Mouse (Mus musculus) CD4-positive, CD25-positive, alpha-beta regulatory T cell, adult 4 months (primary cell): ENCODE measurements around the gene Acsbg1. TPM values are rescaled to one million over a fixed set of nuclear protein-coding genes. Genes with fewer than 3 reads are reported as not detected.
"Not testable (repeated sequence)": the region's sequence is repeated elsewhere in the genome, so short reads cannot be mapped to it uniquely, and the experiment has no call there.

Source experiments
- ATAC-seq: one replicate; pipeline ENCODE4 v1.8.0; 2017
- polyA plus RNA-seq, 2 experiments: library from polyadenylated mRNA; unstranded; fragments of 100-300 nt; shearing (Covaris generic); gene quantifications; one replicate each; pipeline ENCODE4 v1.2.1; 2017

Acsbg1 gene
- polyA plus RNA-seq = 10 to 100 TPM; 41.1 to 75.2 TPM

DNA sequence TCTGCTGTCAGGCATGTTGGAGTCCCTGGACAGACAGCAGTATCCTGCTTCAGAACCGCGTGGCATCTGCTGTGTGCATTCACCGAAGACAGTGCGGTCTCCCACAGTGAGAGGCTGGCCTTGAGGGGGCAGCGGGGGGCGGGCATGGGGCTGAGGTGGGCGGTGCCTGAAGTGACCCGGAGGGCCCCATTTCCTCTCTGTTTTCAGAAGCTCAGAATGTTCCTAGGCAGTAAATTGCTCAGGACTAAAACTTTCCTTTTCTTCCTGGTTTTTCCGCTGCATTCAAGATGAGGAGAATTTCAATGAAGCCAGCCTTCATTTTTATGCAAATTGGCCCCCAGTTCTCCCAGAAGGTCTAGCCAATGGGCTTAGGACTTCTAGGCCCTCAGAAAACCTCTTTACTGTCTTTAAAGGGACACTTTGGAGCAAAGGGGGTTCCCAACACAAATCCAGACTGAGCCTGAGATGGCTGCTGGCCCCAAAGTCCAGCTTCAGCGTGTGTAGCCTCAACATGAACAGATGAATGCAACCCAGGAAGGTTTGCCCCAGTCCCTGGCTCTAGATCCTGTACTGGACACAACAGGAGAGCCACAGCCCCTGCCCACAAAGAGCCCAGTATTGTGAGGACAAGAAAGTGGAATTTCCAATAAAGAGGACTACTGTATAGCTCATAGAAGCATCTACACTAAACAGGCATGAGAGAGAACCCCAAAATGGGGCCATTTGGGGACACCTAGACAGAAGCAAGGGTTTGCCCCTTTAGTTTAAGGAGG, at the start of gene Acsbg1:
Gene Acsbg1 (minus strand): TSS at position 266 of the 773 bp plus-strand sequence.
- ATAC-seq = no peak

DNA sequence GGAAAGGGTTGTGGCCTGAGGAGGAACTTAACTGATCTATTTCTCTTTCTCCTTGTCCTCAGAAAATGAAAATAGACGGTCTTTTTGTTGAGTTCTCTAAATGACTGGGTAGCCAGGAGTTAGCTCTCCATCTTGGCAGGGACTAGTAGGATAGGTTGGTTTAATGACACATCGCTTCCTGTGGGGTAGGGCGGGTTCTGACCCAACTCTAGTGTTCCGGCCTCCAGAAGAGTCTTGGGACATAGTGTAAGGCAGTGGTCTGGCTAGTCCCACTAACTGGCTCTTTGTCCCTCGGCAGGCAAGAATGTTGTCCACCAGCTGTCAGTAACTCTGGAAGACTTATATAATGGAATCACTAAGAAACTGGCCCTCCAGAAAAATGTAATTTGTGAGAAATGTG, 46.4 kb upstream of the Acsbg1 start:
- ATAC-seq = no peak

DNA sequence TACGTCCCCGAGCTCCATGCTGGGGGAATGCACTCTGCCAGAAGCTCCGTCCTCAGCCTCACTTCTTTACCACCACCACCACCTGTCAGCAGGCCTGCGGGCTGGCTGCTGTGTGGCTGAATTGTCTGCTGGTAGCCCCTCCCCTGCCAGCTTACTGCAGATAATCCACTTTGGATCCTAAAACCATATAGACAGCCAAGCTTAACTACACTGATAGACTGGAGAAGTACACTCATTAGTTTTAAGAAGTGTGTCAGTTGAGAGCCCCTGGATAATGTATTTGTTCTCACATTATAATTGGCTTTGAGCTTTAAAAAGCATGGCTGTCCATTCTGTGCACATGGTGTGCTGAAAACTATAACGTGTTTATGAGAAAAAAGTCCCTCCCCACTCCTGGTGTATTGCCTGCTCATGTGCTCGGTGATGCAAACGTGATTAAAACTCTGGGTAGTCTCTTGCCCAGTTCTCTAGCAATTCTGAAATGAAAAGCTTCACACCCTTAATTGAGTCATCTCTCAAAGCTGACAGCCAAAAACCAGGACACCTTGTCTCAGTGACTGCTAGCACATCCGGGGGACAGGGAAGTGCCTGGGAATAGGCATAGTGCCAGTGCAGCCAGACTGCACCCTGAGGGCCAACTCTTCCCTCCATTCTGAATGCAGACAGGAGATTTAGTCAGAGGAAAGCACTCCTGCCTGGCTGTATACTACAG, 45.8 kb upstream of the Acsbg1 start:
- no peak for ATAC-seq

DNA sequence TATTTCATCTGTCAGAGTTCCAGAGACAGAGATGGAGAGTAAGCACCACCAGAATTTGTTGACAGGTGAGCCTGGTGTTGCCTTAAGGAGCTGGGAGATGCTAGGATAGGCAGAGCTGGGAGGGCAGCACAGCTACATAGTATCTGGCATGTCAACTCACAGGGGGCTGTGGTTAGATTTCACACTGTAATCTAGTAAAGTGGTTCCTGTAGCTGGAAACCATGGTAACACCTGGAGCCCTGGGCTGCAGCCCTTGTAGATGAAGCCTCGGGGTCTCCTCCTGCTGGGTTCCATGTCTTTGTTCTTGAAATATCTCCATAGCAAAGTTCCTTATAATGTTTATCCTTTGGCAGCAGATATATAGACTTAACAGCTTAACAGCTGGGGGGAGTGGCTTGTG, 43.9 kb upstream of the Acsbg1 start:
- ATAC-seq = no peak

DNA sequence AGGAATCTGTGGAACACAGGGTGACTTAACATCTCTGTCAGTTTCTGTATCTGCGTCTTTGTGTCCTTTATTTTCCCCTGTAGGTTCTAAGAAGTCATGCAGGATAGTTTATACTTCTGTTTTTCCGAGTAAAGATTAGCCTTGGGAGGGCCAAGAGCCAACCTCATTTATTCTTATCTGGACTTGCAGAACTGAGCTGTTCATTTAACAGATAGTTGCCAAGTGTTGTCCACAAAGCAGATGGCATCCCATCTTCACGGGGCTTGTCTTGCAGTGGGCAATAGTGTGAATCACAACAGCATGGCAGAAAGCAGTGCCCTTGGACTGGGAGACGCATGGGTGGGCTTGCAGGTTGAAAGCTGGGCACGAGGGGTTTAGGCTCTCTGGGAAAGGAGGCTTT, 42.7 kb upstream of the Acsbg1 start:
- no peak for ATAC-seq

DNA sequence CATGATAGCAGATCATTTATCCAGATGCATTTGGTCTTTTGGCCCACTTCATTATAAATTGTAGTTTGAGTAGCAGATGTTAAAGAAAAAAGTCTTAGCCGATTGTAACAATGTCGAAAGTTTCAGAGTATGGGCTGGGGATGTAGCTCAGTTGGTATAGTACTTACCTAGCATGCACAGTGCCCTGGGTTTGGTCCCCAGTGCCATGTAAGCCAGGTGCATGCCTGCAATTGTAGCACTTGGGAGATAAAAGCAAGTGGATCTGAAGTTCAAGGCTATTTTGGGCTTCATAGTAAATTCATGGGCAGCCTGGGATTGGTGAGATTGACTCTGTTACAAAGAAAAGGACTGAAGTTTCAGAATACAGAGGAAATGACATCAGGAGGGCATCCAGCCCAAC, 40.9 kb upstream of the Acsbg1 start:
- ATAC-seq = no peak

DNA sequence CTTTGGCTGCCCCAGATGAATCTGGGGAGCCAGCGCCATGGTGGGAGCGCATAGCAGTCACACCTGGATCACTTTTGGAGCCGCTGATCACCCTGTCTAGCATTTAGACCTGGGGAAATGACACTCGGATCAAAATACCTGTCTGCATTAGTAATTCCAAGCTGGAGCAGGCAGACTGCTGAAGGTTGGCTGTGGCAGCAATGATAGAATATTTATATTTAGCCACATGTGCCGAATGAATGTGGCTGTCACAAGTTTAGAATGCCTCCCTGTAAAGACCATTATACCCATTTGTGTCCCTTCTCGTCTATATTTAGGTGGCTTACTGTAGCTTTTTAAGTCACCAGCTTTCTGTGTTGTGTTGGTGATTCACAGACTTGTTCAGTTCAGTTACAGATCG, 39.1 kb upstream of the Acsbg1 start:
- ATAC-seq = no peak

DNA sequence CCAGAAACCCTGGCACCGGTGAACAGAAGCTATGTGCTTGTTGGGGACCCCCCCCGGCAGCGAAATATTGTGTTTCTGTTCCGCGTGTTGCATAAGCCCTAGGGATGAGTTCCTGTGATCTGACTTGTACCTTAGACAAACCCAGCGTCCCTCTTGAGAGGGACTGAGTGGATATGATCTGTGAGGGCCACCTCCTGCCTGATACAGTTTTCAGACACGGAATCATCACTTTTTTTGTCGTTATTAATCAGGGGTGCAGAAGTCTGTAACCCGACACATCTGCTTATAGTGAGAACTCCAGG, 38.5 kb upstream of the Acsbg1 start:
- peak; percentile 5 for ATAC-seq

DNA sequence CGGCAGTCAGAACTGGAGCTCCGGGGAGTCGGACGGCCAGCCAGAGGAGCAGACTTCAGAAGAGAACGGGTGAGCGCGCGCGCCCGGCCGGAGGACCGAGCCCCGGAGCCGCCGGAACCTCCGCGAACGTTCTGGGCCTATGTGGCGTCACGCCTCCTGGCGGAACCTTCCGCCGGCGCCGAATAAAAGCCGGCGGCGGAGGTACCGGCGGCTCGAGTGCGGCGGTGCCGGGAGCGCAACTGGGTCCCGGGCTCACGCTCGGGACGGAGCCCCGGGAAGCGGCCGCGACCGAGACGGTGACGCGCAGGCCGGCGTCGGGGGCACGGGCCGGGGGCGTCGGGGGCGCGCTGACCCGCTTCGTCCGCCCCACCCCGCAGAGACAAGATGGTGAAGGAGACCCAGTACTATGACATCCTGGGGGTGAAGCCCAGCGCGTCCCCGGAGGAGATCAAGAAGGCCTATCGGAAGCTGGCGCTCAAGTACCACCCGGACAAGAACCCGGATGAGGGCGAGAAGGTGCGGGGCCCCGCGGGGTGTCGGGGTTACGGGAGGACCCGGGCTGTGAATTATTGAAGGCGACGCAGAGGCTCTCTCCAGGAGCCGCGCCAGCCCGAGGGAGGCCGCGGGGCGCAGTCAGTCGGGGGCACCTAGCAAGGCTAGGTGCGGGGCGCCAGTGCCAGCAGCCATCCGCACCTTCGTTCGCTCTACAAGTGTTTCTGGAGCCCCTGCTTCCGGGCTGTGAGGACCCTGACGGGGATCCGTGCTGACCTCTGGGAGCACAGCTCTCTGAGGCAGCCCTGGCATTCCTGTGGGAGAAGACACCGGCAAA, 37.9 kb upstream of the Acsbg1 start:
- peak; percentile 82 for ATAC-seq

DNA sequence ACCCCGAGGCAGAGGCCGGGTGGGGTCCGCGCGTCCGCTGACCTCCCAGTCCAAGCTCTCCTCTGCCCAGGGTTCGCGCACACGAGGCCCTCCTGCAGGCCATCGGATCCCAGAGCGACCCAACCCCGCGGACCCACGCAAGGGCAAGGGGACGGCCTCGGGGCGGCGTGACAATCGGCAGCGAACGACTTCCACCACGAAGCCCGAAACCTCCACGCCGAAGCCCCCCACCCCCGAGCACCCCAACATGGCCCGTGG, 37.3 kb upstream of the Acsbg1 start:
- ATAC-seq = no peak

DNA sequence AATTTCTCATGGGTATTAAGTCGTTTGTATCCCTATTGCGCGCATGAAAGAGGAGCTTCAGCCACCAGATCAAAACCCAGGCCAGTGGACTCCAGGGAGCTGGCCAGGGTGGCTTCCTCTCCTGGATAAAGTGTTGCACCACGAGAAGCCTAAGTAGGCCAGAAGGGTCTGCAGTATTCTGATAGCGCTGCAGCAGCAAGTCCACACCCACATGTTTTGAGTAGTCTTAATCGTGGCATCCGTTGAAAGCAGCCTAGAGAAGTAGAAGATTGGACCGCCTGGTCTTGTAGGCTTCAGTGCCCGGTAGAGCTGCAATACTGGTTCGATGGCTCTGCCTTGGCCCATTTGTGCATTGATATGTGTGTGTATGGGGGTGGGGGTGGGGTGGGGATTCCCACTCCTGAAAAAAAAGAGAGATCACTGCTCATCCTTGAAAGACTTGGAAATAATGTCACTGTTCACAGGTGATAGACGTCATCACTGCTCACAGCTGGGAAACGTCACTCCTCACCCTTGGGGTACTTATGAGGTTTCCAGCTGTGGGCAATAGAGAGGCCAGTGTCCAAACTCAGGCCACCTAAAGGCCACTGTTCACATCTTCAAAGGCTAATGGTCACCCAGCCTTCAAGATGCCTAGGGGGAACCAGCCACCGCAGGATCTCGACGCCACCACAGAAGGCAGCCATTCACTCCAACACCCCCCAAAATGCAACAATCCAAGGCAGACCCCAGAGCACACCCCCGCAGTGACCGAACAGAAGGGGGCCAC, 36.8 kb upstream of the Acsbg1 start, which contains the start of gene Dnaja4:
Gene Dnaja4 (plus strand): TSS at position 556 of the 769 bp plus-strand sequence.
- no peak for ATAC-seq

DNA sequence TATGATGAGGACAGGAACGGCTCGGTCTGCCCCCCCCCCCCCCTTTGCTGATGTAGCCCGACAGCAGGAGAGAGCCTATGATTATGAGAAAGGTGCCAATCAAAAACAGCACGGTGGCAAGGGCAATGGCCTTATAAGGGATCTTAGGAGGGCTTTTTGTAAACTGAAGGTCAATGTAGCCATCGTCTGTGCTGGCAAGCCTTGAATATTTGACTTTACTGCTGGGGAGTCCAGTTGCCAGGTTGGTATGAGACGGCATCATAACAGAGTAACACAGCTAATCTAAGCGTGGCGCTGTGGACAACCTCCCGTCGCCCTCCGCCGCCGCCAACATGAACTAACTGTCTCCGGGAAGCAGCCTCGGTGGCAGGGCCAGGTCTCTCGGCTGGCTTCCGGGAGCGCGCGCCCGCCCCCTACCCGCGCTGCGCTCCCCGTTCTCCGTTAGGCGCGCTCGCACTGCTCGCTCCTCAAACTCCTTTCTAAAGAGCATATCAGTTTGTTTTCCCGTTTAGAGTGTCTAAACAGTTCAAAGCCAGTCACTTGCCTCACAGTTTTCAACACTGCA, 29.7 kb upstream of the Acsbg1 start:
- ATAC-seq = peak; percentile 96

DNA sequence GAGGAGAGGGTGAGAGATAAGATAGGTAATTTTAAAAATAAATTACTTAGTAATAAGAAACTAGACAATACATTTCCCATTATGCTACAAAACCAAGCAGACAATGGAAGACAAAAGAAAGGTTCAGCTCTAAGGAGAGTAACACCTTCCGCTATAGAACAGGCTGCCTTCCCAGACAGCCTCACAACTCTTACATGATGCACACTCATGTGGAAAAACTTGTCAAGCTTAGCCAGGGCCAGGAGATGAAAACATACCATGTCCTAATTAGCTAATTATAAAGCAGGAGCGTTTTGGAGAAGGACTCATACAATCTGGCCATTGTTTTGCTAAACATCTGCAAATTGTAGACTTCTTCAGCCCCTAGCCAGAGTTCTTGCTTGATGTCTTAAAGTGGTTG, 29.0 kb upstream of the Acsbg1 start:
- ATAC-seq = not testable (repeated sequence)

DNA sequence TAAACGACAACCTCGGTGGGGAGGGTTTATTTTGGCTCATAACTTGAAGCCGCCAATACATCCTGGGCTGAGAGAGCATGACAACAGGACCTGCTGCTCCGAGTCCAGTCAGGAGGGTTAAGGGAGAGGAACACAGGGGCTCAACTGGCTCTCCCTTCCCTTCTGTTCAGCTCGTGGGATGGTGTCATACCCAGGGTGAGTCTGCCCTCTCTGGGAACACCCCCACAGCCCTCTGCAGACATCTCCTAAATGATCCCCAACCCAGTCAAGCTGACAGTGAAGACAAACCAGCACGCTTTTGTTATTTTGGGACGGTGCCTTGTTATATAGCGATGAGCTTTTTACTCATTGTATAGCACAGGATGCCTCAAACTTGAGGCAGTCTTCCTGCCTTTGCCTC, 27.8 kb upstream of the Acsbg1 start:
- ATAC-seq = no peak

DNA sequence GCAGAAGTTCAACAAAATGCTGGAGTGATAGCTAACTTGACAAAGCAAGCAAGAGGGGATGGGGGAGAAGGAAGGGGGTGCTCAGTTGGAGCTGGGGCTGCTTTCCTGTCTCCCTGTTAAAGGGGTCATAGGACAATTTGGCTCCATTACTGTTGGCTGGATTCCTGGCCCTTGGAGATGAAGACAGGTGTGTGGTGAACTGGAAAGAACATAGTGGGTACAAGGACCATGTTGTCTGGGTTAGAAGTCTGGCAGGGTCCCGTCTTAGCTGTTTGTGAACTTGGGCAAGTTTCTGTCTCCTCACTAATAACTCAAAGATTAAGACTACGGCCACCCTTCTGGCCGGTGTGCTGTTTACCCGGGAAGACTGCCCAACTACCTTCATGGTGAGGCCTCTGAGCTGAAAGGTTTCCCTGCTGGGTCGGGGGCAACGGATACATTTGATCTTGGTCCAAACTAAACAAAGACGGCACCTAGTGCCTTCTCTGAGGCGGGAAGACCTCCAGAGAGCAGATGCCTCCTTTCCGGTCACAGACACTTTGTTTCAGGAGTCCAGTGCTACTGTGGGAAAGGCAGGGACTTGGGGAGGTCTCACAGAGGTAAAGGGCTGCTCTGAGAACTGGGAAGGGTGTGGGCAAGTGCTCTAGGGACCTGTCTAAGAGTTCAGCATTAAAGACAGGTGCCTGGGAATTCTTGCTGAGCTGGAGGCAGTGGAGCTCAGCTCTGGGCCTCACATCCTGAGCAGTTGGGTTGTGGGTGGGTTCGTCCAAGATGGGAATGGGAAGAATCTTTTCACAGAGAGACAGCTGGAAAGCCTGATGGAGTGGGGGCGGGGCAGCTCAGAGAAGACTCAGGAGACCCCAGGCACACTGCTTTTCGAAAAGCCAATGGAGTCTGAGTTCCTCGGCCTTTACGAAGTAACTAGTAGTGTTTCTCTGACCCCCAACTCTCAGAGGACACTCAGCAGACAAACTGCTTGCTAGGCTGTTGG, 25.9 kb upstream of the Acsbg1 start:
- ATAC-seq = no peak

DNA sequence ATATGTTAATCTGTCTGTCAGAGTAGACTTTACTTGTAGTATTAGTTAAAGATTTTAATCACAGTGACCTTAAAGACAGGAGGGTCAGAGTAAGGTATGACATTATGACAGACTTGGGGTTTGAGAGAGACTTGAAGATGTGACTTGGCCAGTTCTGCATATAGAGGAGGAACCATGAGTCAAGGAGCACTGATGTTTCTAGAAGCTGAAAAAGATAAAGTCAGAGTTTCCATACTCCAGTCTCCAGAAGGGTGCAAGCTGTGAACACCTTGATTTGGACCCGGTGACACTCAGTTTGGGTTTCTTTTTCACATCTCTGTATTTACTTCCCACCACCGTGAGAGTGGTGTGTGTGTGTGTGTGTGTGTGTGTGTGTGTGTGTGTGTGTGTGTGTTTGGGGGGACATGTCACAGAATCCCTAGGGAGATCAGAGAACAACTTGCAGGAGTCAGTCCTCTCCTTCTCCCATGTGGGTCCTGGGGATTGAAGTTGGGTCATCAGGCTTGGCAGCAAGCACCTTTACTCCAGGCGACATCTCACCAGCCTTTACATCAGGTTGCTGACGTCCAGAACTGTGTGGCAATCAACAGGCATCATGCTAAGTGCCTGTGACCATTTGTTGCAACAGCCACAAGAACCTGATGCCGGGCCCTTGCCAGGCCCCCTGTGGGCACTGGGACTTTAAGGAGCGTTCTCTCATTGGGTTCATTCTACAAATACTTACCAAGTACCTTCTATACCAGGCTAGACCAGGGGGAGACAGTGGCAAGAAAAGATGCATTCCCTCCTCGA, 22.3 kb upstream of the Acsbg1 start:
- ATAC-seq = peak; percentile 45

DNA sequence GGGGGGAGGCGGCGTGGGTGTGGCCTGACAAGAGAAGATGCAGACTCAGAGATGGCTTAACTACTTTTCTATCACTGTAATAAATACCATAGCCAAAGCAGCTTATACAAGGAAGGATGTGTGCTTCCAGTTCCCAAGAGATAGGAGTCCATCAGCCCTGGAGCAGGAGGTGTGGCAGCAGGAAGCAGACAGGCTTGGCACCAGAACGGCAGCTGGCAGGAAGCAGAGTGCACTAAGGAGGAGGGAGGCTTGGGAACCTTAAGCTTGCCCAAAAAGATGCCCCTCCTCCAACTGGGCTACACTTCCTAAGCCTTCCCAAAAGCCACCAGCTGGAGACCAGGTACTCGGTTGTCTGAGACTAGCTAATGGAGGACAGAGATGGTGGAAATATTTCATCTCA, 21.2 kb upstream of the Acsbg1 start:
- no peak for ATAC-seq

DNA sequence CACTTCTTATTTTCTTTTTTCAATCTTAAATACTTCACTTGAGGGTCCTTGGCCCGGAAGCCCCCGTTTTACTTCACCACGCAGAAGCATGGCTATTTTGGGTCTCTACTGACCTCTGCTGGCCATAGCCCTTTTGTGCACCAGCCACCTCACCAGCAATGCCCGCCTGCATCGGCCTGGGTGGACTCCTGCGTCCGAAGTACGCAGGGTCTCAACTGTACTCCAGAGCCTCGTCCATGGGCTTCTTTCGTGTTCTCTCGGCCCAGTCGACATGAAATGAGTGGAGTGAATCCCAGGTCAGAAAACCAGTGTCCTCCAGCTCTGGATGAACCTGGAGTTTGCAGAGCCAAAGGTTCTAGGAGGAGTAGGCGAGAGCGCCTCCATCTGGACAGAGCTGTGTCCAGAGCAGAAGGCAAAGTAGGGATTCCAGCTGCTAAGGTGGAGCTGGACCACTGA, 14.9 kb upstream of the Acsbg1 start:
- peak; percentile 83 for ATAC-seq

DNA sequence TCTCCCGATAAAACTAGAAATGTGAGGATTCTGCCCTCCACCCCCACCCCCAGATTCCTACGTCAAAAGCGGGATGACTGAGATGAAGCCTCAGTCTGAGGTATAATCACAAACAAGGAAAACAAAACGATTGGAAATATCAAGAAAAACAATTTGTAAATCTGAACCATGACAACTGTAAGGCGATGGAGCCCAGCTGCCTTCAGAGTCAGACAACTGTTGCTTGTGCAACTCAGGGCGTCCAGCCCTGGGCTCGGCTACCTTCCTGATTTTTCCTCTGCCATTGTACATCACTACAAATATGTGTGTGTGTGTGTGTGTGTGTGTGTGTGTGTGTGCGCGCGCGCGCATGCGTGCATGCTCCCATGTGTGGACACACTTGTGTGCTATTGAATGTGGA, 12.2 kb upstream of the Acsbg1 start:
- ATAC-seq = no peak

DNA sequence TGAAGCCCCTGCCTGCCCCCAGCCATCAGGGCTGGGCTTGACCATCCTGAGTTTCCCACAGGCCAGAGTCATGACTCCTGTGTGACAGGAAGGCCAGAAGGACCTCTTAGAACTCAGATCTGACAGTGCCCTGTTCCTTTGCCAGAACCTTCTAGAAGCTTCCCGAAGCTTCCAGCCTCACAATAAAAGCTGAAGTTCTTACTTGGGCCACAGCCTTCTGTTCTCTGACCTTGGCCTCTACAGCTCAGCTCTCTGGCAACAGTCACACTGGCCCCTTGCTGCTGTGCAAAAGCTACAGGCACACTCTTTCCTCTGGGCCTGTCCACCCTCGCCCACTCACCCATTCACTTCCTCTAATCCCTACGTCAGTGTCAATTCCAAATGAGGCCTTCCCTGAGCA, 10.3 kb upstream of the Acsbg1 start:
- ATAC-seq = no peak
